Mouse (Mus musculus) MEL (cell line): ENCODE results near the gene Chmp2b.

Source experiments
- CTCF ChIP-seq, 3 experiments: IDR thresholded peaks in 2 of 3; conservative IDR thresholded peaks in 1 of 3; 2 replicates each; pipeline ENCODE4 v1.5.1; 2011 to 2012; ENCODE audit warnings: low read length in 3 of 3, low read depth in 2 of 3, mild to moderate bottlenecking in 2 of 3, improper control_type of control experiment in 1 of 3, inconsistent platforms in 1 of 3, mixed read lengths in 1 of 3, moderate library complexity in 1 of 3; ENCODE audit not compliant: control insufficient read depth in 1 of 3, insufficient read depth in 1 of 3, poor library complexity in 1 of 3, severe bottlenecking in 1 of 3
- EP300 ChIP-seq, 2 experiments: IDR thresholded peaks; 2 replicates each; pipeline ENCODE4 v1.6.1; 2011; ENCODE audit warnings: improper control_type of control experiment in 2 of 2, low read length in 2 of 2, low read depth in 1 of 2, mild to moderate bottlenecking in 1 of 2
- MAZ ChIP-seq: IDR thresholded peaks from 2 replicates; pipeline ENCODE4 v1.6.1; 2012; ENCODE audit warnings: low read depth, mild to moderate bottlenecking, inconsistent platforms, low read length, improper control_type of control experiment
- RCOR1 ChIP-seq: IDR thresholded peaks from 2 replicates; pipeline ENCODE4 v1.6.1; 2012; ENCODE audit warnings: low read depth, mild to moderate bottlenecking, inconsistent platforms, low read length, improper control_type of control experiment
- SIN3A ChIP-seq: IDR thresholded peaks from 2 replicates; pipeline ENCODE4 v1.6.1; 2012; ENCODE audit warnings: low read length, improper control_type of control experiment, inconsistent platforms
- ZNF384 ChIP-seq: IDR thresholded peaks from 2 replicates; pipeline ENCODE4 v1.6.1; 2012; ENCODE audit warnings: low read depth, mild to moderate bottlenecking, inconsistent platforms, low read length, improper control_type of control experiment

- no peak for TF ChIP-seq SIN3A
- TF ChIP-seq MAZ, result no peak
- TF ChIP-seq CTCF (IDR thresholded peaks at IDR 0.05 in 2 of 3, conservative IDR thresholded peaks at IDR 0.05 in 1 of 3; ENCODE audit: control insufficient read depth in 1 of 3, insufficient read depth in 1 of 3, low read depth in 2 of 3, low read length in 3 of 3, poor library complexity in 1 of 3, severe bottlenecking in 1 of 3), result no peak
- no peak for TF ChIP-seq RCOR1
- no peak for TF ChIP-seq ZNF384
- TF ChIP-seq EP300 (IDR thresholded peaks at IDR 0.05; ENCODE audit: low read depth in 1 of 2, low read length in 2 of 2), result no peak
Measured at GRCm38 (mm10) chr16:65564951-65565350, 2.4 kb upstream of the Chmp2b start.
